Mouse (Mus musculus) retina, postnatal 1 day (tissue): ENCODE measurements around the gene G430095P16Rik.

Experiments used
- DNase-seq: peaks from one replicate; pipeline ENCODE4 v3.0.0-alpha.2; 2012

G430095P16Rik gene

GRCm38 (mm10) chr8:84703466-84704249 is 19.1 kb upstream of the G430095P16Rik start:
- DNase-seq: peak; percentile 38

DNA sequence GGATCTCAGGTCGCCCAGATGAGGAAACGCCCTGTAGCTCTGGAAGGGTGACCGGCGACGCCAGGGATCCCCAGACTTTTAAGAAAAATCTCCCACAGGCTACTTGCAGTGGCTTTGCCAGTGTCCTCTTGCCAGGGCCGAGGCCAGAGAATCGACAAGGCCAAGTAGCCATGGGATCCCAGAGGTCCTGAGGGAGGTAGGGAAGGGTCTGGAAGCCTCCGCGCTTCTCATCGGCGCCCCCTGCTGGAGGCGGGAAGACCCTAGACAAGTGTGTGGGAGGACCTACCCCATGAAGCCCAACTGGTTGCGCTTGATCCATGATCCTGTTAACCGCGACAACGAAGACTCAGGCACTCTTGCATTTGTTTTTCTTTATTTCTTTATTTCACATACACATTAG is 18.5 kb upstream of the G430095P16Rik start:
- peak; percentile 86 for DNase-seq

- DNase-seq: no peak
Measured at GRCm38 (mm10) chr8:84704867-84705831, 17.7 kb upstream of the G430095P16Rik start.

DNA sequence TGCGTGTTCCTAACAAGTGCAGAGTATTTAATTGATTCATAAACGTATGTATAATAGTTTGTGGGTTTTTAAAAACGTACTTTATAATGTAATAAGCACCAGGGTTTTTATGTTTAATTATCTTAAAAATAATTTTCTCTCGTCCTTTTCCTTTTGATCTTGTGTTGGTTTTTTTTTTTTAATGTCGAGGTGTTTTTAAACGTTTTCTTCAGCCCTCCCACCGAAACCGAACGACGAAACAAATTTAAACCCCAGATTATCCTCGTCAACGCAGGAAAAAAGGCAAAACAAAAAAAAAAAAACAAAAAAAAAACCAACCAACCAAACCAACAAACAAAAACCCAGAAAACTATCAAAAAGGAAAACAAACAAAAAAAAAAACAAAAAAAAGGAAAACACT is 16.8 kb upstream of the G430095P16Rik start:
- DNase-seq: no peak

- peak; percentile 57 for DNase-seq
Measured at GRCm38 (mm10) chr8:84706610-84707266, 16.1 kb upstream of the G430095P16Rik start.

GRCm38 (mm10) chr8:84707267-84707883 is 15.4 kb upstream of the G430095P16Rik start:
- DNase-seq: no peak

DNA sequence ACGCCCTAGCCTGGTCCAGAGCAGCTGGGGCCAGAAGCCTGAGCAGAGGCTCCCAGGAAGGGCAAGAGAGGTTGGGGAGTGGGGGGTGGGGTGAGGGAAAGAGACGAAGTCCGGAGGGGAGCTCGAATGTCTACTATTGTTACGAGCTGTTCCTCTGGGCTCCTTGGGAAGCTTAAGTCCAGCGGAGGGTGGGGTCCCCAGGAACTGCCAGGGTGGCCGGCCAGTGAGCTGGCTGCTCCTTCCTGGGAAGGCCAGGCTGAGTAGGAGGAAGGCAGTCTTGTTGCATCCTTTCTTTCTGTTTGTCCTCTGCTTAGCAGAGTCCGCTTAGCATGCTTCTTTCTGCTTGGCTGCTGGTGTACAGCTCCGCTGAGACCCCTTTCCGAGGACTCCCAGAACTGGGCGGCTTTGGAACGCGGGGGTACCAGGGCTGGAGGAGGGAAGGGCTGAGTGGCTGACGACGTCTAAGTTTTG is 14.7 kb upstream of the G430095P16Rik start:
- DNase-seq: no peak

DNA sequence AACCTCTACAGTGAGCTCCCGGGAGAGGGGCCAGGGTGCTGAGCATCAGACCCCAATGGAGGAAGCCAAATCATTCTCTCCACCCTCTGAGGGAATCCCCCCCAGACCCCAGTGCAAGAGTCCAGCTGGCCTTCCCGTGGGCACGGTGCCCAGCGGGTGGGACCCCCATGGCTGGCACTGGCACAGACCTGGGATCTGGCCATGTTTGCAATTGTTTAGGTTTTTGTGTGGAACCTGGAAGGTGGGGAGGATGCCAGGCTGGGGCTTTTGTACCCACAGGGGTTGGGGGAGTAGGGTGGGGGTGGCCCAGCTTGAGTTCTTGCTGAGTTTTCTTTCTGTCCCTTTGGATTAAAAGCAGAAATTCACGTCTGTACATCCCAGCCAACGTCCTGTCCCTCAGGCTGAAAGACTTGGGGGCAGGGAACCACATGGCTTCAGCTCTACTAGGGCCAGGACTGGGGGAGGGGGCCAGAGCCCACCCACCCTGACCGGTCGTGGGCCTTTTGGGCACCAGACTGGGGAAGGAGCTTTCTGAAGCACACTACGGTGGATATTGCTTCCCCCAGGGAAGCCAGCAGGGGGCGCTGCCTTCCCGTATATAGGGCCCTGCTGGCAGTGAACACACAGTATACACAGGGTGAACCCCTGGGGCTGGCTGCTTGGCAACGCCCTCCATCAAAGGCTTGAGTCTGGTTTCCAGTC is 13.9 kb upstream of the G430095P16Rik start:
- peak; percentile 92 for DNase-seq

DNA sequence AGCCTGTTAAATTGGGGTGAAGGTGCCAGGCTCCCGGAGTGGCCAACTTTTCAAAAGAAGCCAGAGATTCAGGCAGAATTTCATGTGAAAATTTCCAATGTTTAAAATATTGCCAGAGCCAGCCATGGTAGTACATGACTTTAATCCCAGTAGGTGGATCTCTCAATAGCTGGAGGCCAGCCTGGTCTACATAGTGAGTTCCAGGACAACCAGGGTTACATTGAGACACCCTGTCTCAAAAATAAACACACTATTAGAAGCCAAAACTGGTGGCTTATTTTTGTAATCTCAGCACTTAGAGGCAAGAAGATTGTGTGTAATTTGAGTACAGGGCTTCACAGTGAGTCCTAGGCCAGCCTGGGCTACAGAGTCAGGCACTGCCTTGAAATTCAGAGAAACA is 12.9 kb upstream of the G430095P16Rik start:
- no peak for DNase-seq

DNA sequence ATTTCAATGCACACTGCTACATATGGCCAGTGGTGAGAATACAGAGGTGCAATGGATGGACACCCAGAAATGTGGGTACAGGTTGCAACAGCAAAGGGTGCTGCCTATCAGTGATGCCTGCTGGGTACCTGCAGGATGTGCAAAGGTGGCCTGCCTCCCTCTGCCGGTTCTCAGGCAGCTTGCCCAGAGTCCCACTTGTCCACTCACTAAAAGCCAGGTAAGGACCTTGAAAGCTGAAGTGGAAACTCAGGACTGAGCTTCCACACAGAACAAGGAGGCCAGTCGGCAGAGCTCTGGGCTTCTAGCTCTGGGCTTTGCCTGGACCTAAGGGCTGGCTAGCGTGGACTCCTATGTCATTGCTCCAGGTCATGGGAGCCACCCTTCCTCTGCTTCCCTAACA is 11.5 kb upstream of the G430095P16Rik start:
- no peak for DNase-seq

- peak; percentile 91 for DNase-seq
Measured at GRCm38 (mm10) chr8:84711933-84712758, 10.7 kb upstream of the G430095P16Rik start.

DNA sequence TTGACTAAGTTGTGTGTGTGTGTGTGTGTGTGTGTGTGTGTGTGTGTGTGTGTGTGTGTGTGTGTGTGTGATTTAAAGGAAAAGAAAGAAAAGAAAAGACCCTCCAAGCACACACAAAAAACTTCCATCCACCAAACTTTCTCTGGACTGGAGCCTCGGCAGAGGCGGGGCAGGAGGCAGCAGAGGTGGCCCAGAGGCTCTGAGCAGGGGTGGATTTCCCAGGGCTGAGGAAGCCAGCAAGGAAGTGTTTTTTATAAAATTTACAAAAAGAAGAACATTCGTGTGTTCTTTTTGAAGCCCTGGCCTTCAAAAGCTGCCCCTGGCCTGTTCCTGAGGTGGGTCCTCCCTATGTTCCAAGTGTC is 10.1 kb upstream of the G430095P16Rik start:
- DNase-seq: no peak

GRCm38 (mm10) chr8:84713381-84713780 is 9.4 kb upstream of the G430095P16Rik start:
- peak; percentile 78 for DNase-seq

DNA sequence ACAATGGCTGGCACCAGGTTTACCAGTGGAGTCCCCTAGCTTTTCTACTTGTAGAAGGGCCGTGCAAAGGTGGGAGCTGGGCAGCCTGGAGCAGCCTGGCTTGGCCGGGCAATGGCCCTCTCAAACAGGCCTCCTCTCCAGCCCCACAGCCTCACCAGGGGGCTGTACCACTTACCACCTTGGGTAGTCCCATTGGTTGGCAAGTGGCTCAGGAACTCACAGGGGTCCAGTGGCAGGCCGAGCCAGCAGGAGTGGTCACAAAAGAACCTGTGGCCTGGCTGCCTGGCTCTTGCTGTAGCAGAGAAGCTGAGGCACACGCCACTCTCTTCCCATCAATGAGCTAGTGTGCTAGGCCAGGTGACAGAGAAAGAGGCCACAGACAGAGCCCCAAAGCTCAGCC is 8.6 kb upstream of the G430095P16Rik start:
- no peak for DNase-seq

- DNase-seq: no peak
Measured at GRCm38 (mm10) chr8:84715893-84716468, 6.8 kb upstream of the G430095P16Rik start.

GRCm38 (mm10) chr8:84716790-84717189 is 6.0 kb upstream of the G430095P16Rik start:
- no peak for DNase-seq

DNA sequence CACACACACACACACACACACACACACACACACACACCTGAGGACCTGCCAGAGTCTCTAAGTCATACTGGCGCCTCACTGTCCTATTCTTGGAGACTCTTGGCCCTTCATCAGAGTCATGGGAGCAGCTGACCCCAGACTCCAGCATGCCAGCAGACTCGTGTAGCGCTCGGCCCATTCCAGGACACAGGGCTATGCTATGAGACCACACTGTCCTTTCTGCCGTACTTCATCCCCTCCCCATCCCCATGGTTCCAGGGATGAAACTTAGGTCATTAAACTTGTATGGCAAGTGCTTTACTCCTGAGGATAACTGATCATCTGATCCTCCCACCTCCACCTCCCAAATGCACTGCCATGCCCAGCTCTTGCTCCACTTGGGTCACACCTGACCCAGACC is 4.3 kb upstream of the G430095P16Rik start:
- DNase-seq: no peak

DNA sequence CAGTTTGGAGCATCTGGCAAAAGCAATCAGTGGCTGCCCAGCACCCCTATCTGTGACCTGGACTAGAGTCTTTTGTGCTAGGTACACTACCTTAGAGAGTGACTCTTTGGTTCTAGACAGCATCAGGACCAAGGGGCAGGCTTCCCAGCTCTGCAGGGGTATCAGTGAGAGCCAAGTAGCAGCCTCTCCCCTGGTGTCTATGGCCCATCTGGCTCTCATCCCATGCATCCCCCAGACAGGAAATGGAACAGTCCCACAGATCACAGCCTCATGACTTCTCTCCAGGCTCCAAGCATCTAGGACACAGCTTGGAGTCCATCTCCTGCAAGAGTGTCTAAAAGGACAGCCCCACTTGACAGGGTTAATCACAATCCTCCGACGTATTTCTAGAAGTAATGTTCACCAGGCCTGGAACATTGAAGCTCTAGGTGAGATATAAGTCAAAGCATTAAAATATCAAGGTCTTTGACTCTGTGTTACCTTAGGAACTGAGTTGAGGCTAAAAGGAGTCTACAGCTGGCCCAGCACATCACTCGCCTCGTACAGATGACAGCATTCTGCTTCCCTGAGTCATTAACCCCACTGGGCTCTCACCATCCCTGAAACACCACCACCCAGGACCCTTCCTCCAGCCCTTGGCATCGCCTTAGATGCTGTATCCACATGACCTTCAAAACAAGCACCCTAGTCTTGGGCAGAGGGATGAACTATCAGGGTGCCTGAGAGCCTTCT is 3.7 kb upstream of the G430095P16Rik start:
- no peak for DNase-seq

DNA sequence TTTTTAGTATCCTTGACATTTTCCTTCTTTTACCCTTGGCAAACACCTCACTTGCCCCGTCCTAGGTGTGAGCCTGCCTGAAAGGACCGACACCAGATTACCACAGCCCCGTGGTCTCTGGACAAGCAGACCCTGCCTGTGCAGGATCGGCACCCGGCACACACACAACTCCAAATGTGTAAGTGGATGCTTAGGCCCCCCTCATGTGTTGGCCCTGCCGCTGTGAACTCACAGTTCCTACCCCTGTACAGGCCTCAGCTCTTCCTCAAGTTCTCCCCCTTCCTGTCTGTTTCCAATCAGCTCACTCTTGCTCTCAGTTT is 317 bp upstream of the G430095P16Rik start:
- no peak for DNase-seq

DNA sequence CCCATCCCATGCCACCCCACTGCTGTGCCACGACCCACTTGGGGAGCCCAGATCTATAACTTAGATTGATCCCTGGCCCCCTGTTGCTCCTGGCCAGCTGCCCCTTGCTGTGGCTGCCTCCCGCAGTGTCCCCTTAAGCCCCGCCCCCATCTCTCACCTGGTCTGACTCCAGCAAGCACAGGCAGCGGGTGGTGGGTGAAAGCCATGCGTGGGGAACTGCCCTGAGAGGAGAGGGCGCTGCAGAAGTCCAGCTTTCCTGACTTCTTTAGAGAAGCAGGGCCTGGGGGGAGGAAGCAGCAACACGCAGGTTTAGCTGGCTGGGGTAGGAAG is 729 bp downstream of the G430095P16Rik start:
- DNase-seq: no peak
